Mouse (Mus musculus): ENCODE data around the gene Acy3.
A peak's percentile ranks its signal among the peaks of the same experiment; 100 is the strongest.
"Not testable (repeated sequence)": the region's sequence is repeated elsewhere in the genome, so short reads cannot be mapped to it uniquely, and the experiment has no call there.

Gene Acy3

GRCm38 (mm10) chr19:4003641-4004040 is 17.3 kb downstream of the Acy3 start:
- DNase-seq (ENCODE audit: low spot score) = no peak

GRCm38 (mm10) chr19:4004331-4004730 is 18.0 kb downstream of the Acy3 start:
- DNase-seq (ENCODE audit: low spot score) = no peak

- no peak for DNase-seq (ENCODE audit: low spot score)
Measured at GRCm38 (mm10) chr19:4005091-4005490, 18.7 kb downstream of the Acy3 start.

- no peak for DNase-seq (ENCODE audit: low spot score)
Measured at GRCm38 (mm10) chr19:4005971-4006370, 19.6 kb downstream of the Acy3 start.

GRCm38 (mm10) chr19:4011086-4011485 is 24.7 kb downstream of the Acy3 start:
- DNase-seq (ENCODE audit: low spot score) = no peak

- DNase-seq (ENCODE audit: low spot score) = peak; percentile 98
Measured at GRCm38 (mm10) chr19:4012432-4013022, 26.2 kb downstream of the Acy3 start, which contains the start of gene Ndufv1. Gene Ndufv1 (minus strand): TSS chr19:4012806.

- no peak for DNase-seq (ENCODE audit: low spot score)
Measured at GRCm38 (mm10) chr19:4013066-4013465, 26.7 kb downstream of the Acy3 start.

GRCm38 (mm10) chr19:4014802-4015201 is 28.4 kb downstream of the Acy3 start:
- no peak for DNase-seq (ENCODE audit: low spot score)

GRCm38 (mm10) chr19:4015635-4016034 is 29.3 kb downstream of the Acy3 start:
- no peak for DNase-seq (ENCODE audit: low spot score)

GRCm38 (mm10) chr19:4017921-4018587 is 31.7 kb downstream of the Acy3 start:
- no peak for DNase-seq (ENCODE audit: low spot score)

- peak; percentile 81 for DNase-seq (ENCODE audit: low spot score)
Measured at GRCm38 (mm10) chr19:4018743-4019583, 32.6 kb downstream of the Acy3 start.

GRCm38 (mm10) chr19:4023185-4023584 is 36.8 kb downstream of the Acy3 start:
- DNase-seq (ENCODE audit: low spot score) = no peak

GRCm38 (mm10) chr19:4027576-4027975 is 41.2 kb downstream of the Acy3 start:
- no peak for DNase-seq (ENCODE audit: low spot score)

GRCm38 (mm10) chr19:4032668-4033067 is 46.3 kb downstream of the Acy3 start:
- no peak for DNase-seq (ENCODE audit: low spot score)

- no peak for DNase-seq (ENCODE audit: low spot score)
Measured at GRCm38 (mm10) chr19:4033298-4033697, 46.9 kb downstream of the Acy3 start.

- no peak for DNase-seq (ENCODE audit: low spot score)
Measured at GRCm38 (mm10) chr19:4033742-4034141, 47.4 kb downstream of the Acy3 start.

GRCm38 (mm10) chr19:4036327-4037045 is 50.1 kb downstream of the Acy3 start:
- no peak for DNase-seq (ENCODE audit: low spot score)

GRCm38 (mm10) chr19:4037154-4037787 is 50.9 kb downstream of the Acy3 start:
- DNase-seq (ENCODE audit: low spot score) = not testable (repeated sequence)

GRCm38 (mm10) chr19:4037788-4038232 is 51.4 kb downstream of the Acy3 start, which contains the start of gene Gstp1:
Gene Gstp1 (minus strand): TSS chr19:4037985.
- DNase-seq (ENCODE audit: low spot score) = peak; percentile 85
